Mouse (Mus musculus) forebrain, embryonic 16.5 days (tissue): ENCODE data around the gene Tmem198. TPM values are rescaled to one million over a fixed set of nuclear protein-coding genes. Genes with fewer than 3 reads are reported as not detected.

Experiments
- ATAC-seq: fragments of 200-750 bp; cut with Nextera tagmentation; 2 replicates; pipeline ENCODE4 v1.8.0; 2017; ENCODE audit warnings: mild to moderate bottlenecking, moderate library complexity
- H3K27ac ChIP-seq: fragments of 300-500 bp; sonication (generic); 2 replicates; pipeline ENCODE4 v1.5.1; 2014; ENCODE audit warnings: low read length, control low read depth
- H3K27me3 ChIP-seq: fragments of 300-500 bp; sonication (generic); replicated peaks from 2 replicates; pipeline ENCODE4 v1.6.1; 2014; ENCODE audit warnings: low read length; ENCODE audit not compliant: control insufficient read depth, insufficient read depth
- H3K36me3 ChIP-seq: fragments of 300-500 bp; sonication (generic); 2 replicates; pipeline ENCODE4 v1.6.1; 2014; ENCODE audit not compliant: control insufficient read depth, insufficient read depth
- H3K4me1 ChIP-seq: fragments of 300-500 bp; sonication (generic); replicated peaks from 2 replicates; pipeline ENCODE4 v1.6.1; 2014; ENCODE audit warnings: low read length; ENCODE audit not compliant: control insufficient read depth, insufficient read depth
- H3K4me2 ChIP-seq: fragments of 300-500 bp; sonication (generic); 2 replicates; pipeline ENCODE4 v1.6.1; 2014; ENCODE audit warnings: mild to moderate bottlenecking, low read length, control low read depth
- H3K4me3 ChIP-seq: fragments of 300-500 bp; sonication (generic); replicated peaks from 2 replicates; pipeline ENCODE4 v1.5.1; 2014; ENCODE audit warnings: mild to moderate bottlenecking, low read length, control low read depth
- H3K9ac ChIP-seq: fragments of 300-500 bp; sonication (generic); replicated peaks from 2 replicates; pipeline ENCODE4 v1.6.1; 2014; ENCODE audit warnings: low read depth, low read length, control low read depth
- H3K9me3 ChIP-seq: fragments of 300-500 bp; sonication (generic); 2 replicates; pipeline ENCODE4 v1.6.1; 2016; ENCODE audit warnings: low read length; ENCODE audit not compliant: control insufficient read depth
- WGBS: fragments of 180-500 bp; shearing (Covaris S2); extraction: QIAGEN DNeasy Blood & Tissue Kit; methylation state at CpG from one replicate; pipeline ENCODE4 v1.1.7; 2014; 5-methylcytosine and 5-hydroxymethylcytosine counted together
- polyA plus RNA-seq: library from polyadenylated mRNA; unstranded; fragments of >200 nt; fragmentation: Nextera tagmentation; extraction: Ambion mirVana; gene quantifications from 2 replicates; pipeline ENCODE4 v1.2.1, GENCODE M21; 2015

Gene Tmem198
- polyA plus RNA-seq, 1 experiment from 2014 or later = 60.5 TPM

DNA sequence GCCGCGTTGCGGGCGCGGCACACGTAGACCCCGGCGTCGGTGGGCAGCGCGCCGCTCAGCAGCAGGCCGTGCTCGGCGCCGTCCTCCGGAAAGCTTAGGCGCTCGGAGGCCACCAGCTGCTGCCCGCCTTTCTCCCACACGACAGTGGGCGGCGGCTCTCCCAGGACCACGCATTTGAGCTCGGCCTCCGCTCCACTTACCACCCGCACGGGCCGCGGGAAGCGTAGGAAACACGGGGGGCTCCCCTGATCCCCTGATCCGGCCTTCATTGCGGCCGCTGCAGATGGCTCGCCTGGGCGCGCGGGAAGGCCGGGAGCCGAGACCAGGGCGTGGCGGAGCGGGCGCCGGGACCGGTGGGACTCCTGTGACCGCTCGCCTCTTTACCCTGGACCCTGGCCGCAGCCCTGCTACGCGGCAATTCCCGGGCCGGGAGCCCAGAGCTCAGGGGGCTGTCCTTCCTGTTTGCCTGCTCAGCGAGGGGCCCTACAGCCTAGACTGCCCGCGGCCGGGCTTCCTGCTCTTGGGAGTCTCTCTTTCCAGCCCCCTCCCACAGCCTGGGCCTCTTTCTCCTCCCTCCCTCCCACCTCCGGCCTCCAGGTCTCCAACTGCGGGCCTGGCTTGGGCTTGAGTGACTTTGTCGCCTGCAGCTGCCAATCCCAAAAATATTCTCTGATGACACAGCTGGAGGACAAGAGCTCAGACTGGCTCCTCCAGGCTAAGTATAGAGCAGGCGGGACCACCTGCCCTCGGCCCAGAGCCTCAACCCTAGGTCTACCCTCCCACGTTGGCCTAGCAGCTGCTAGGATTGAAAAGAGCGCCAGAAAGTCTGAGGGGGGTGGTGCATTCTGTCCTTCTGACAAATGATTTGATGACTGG, 26.9 kb downstream of the Tmem198 start, which contains the start of gene Obsl1:
Gene Obsl1, minus strand, starts transcription at position 497 of the 876 bp plus-strand sequence.
- Histone ChIP-seq H3K27ac (peak within 1 kb of the TSS; percentile 81), H3K27me3 (no peaks in the 10 kb centered on the region), H3K36me3 (peaks cover 9% of the 10 kb centered on the region), H3K4me2 (peak within 1 kb of the TSS; percentile 92), H3K9me3 (no peaks in the 10 kb centered on the region), H3K4me1 (peaks cover 25% of the 10 kb centered on the region), H3K9ac (peak within 1 kb of the TSS; percentile 87), H3K4me3 (peak within 1 kb of the TSS; percentile 88)
- WGBS = under 1% methylated on average over 55 of the region's 65 CpGs
- peak; percentile 67 for ATAC-seq

DNA sequence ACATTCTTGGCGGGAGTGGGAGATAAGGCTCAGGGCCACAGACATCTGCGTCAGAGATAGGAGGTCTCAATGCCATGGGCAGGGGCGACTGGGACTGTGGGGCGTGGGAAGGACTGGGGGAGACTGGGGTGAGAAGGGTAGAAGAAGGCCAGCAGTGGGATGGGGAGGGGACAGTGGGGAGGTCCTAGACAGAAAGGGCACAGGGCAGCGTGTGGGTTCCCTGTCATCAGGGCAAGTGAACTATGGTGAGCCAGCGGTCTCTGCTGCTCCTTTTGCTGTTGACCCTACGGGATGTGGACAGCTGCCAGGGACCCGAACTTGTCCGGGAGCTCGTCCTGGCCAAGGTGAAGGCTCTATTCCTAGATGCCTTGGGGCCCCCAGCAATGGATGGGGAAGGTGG, 27.7 kb downstream of the Tmem198 start, which contains the start of gene Inha:
Gene Inha, plus strand, starts transcription at position 72 of the 400 bp plus-strand sequence.
- Histone ChIP-seq H3K27ac (peak within 1 kb of the TSS; percentile 81), H3K4me2 (peak within 1 kb of the TSS; percentile 92), H3K36me3 (0 out of 2 replicates have a peak, but pooled peaks cover 2% of the 10 kb centered on the region), H3K9me3 (no peaks in the 10 kb centered on the region), H3K4me1 (peaks cover 25% of the 10 kb centered on the region), H3K4me3 (peak within 1 kb of the TSS; percentile 88), H3K27me3 (no peaks in the 10 kb centered on the region), H3K9ac (peak within 1 kb of the TSS; percentile 87)
- ATAC-seq = no peak
- 75% methylated on average over 10 of the region's 10 CpGs for WGBS

DNA sequence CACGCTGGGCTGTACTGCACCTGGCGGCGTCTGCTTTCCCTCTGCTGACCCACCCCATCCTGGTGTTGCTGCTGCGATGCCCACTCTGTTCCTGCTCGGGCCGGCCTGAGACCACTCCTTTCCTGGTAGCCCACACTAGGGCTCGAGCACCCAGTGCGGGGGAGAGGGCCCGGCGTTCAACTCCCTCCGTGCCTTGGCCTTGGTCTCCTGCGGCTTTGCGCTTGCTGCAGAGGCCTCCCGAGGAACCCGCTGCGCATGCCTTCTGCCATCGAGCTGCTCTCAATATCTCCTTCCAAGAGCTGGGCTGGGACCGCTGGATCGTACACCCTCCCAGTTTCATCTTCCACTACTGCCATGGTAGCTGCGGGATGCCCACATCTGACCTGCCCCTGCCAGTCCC, 30.3 kb downstream of the Tmem198 start:
- H3K9me3 ChIP-seq = no peaks in the 10 kb centered on the region
- H3K9ac ChIP-seq = no peak overlapping the region
- no peaks in the 10 kb centered on the region for H3K27me3 ChIP-seq
- ATAC-seq = no peak
- H3K4me3 ChIP-seq = no peak overlapping the region
- peaks cover 17% of the 10 kb centered on the region for H3K4me1 ChIP-seq
- 49% methylated on average over 20 of the region's 20 CpGs for WGBS
- no peak overlapping the region for H3K27ac ChIP-seq
- no peaks in the 10 kb centered on the region for H3K36me3 ChIP-seq
- H3K4me2 ChIP-seq = no peak overlapping the region

DNA sequence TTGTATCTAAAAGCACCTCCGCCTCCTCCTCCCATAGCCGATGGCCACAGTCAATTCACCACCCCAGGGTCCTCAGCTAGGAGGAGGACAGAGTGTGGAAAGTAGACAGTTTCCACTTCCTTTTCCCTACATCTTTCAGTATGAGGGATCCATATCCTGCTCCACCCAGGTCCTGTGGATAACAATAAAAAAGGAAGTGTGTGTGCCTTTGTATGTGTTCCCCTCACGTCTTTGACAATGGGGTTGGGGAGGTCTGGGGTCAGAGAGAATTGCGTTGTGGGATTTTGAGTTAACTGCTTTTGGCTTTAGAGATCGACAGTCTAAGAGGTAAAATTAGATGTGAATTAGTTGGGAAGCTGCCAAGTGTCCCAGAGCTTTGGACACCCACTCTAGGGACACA, 30.8 kb downstream of the Tmem198 start:
- H3K4me1 ChIP-seq = peaks cover 14% of the 10 kb centered on the region
- H3K9ac ChIP-seq = no peak overlapping the region
- no peak overlapping the region for H3K4me2 ChIP-seq
- H3K9me3 ChIP-seq = no peaks in the 10 kb centered on the region
- no peaks in the 10 kb centered on the region for H3K36me3 ChIP-seq
- ATAC-seq = no peak
- H3K27me3 ChIP-seq = no peaks in the 10 kb centered on the region
- H3K27ac ChIP-seq = no peak overlapping the region
- H3K4me3 ChIP-seq = no peak overlapping the region
- 73% methylated on average over 5 of the region's 5 CpGs for WGBS

DNA sequence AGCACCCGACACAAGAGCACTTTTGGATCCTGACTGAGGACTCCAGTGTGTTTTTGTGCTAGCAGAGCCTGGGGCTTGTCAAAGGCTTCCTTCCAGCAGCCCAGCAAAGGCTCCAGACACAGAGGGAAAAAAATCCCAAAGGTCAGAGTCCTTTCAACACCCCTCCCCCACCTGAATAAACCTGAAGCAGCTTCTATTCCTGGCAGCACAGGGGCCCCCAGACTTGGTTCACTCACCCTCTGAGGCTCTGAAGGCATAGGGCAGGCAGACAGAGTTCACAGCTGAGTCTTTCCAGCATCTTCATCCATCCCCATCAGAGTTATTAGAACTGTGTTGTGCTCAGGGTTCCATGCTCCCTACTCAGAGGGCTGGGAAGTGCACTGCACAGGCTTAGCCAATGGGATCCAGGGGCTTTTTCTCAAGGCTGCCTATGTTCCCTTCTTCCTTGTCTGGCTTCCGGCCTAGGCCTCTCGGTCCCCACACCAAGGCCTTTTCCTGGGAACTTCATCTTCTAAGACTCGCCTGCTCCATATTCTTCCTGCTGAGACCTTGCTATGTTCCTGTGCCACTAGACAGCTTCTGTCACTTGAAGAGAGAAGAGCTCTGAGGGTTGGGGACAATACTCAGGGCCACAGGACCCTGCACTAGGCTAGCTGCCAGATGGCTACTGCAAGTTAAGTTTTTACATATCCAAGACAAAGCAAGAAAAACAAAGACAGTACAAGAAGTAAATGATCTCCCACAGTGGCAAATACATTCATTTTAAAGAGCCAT, 32.3 kb downstream of the Tmem198 start:
- no peak overlapping the region for H3K9ac ChIP-seq
- H3K4me3 ChIP-seq = no peak overlapping the region
- peaks cover 9% of the 10 kb centered on the region for H3K4me1 ChIP-seq
- no peaks in the 10 kb centered on the region for H3K27me3 ChIP-seq
- WGBS = 54% methylated on average over 4 of the region's 4 CpGs
- H3K27ac ChIP-seq = no peak overlapping the region
- no peaks in the 10 kb centered on the region for H3K9me3 ChIP-seq
- H3K36me3 ChIP-seq = no peaks in the 10 kb centered on the region
- H3K4me2 ChIP-seq = no peak overlapping the region
- no peak for ATAC-seq

DNA sequence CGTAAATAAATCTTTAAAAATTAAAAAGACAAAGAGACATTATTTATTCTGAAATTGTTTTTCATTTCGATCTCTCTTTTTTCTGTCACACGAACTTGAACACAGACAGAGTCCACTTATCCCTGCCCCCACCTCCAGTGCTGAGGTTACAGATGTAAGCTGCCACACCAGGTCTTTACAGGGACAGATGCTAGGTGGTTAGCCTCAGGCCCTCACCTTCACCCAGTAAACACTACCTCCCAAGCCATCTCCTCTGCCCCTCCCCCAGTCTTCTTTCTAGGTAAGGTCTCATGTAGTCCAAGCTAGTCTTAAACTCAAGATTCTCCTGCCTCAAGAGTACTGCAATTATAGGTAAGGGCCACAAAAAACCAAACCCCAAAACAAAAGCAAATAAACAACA, 33.2 kb downstream of the Tmem198 start:
- Histone ChIP-seq H3K27ac (no peak overlapping the region), H3K4me3 (no peak overlapping the region), H3K27me3 (no peaks in the 10 kb centered on the region), H3K4me1 (0 out of 2 replicates have a peak, but pooled peaks cover under 1% of the 10 kb centered on the region), H3K4me2 (no peak overlapping the region), H3K9ac (no peak overlapping the region), H3K36me3 (no peaks in the 10 kb centered on the region), H3K9me3 (no peaks in the 10 kb centered on the region)
- no peak for ATAC-seq
- WGBS = 94% methylated on average over 3 of the region's 3 CpGs

DNA sequence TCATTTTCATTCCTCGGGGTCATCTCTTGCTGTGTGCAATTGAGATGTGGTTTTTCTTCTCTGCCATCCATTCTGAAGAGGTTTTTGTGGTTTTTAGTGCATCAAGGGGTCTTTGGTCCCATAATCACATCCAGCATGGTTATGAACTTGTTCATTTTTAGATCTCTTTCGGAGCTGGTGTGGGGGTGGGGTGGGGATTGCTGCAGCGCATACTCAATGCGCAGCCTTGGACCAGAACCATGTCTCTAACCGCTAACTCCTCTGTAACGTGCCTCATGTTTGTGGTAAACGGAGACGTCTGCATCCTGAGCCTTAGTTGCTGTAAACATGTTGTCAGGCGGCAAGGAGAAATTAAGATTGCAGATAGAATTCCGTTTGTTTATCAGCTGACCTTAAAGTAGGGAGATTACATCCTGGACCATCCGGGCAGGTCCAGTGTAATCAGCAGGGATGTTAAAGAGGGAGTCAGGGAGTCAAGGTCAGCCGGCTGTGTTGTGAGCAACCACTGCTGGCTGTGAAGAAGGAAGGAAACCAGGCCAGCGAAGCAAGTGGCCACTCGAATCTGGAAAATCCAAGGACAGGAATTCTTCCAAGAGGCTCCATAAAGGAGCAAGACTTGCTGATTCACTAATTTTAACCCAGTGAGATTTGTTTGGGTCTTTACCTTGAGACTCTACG, 37.5 kb downstream of the Tmem198 start:
- 86% methylated on average over 15 of the region's 15 CpGs for WGBS

DNA sequence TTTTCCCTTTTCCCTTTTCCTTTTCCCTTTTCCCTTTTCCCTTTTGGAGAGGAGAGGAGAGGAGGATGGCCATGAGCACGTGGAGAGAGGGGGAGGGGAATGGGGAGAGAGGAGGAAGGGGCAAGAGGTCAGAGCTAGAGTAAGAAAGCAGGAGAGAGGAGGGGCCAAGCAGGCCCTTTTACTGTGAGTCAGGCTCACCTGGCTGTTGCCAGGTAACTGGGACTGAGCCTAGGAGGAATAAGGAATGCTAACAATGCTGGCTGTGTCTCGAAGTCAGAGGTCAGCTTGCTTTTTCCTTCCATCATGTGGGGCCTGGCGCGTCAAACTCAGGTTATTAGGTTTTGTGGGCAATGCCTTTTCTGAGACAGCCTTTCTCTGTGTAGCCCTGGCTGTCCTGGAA, 38.7 kb downstream of the Tmem198 start:
- Histone ChIP-seq H3K9ac (no peak overlapping the region), H3K4me1 (peaks cover 8% of the 10 kb centered on the region), H3K4me3 (no peak overlapping the region), H3K9me3 (no peaks in the 10 kb centered on the region), H3K27ac (no peak overlapping the region), H3K27me3 (no peaks in the 10 kb centered on the region), H3K4me2 (no peak overlapping the region), H3K36me3 (no peaks in the 10 kb centered on the region)
- 68% methylated on average over 4 of the region's 4 CpGs for WGBS
- no peak for ATAC-seq

More for the DNA sequence above, 37.5 kb downstream of the Tmem198 start:
- H3K9me3 ChIP-seq = no peaks in the 10 kb centered on the region
- H3K27me3 ChIP-seq = no peaks in the 10 kb centered on the region
- H3K4me1 ChIP-seq = no peaks in the 10 kb centered on the region
- H3K27ac ChIP-seq = no peak overlapping the region
- H3K4me2 ChIP-seq = no peak overlapping the region
- no peak overlapping the region for H3K9ac ChIP-seq
- H3K36me3 ChIP-seq = no peaks in the 10 kb centered on the region
- ATAC-seq = no peak
- no peak overlapping the region for H3K4me3 ChIP-seq

DNA sequence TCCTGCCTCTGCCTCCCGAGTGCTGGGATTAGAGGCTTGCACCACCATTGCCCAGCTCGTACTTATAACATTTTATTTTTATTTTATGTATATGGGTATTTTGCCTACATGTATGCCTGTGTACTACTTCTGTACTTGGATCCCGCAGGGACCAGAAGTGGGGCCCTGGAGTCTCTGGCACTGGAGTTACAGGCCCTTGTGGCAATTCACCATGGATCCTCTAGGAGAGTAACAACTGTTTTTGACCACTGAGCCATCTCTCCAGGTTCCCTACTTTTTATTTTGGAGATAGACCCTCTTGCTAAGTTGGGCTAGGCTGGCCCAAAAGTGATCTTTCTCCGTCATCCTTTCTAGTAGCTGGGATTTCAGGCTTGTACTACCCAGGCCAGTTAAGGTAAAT, 39.1 kb downstream of the Tmem198 start:
- 92% methylated on average over 4 of the region's 4 CpGs for WGBS
- H3K9ac ChIP-seq = no peak overlapping the region
- no peak overlapping the region for H3K27ac ChIP-seq
- no peaks in the 10 kb centered on the region for H3K9me3 ChIP-seq
- H3K4me3 ChIP-seq = no peak overlapping the region
- no peak overlapping the region for H3K4me2 ChIP-seq
- no peaks in the 10 kb centered on the region for H3K36me3 ChIP-seq
- H3K4me1 ChIP-seq = peaks cover 8% of the 10 kb centered on the region
- H3K27me3 ChIP-seq = no peaks in the 10 kb centered on the region
- ATAC-seq = no peak
